Mouse (Mus musculus) liver, embryonic 14.5 days (tissue): ENCODE results near the gene Spon1.

Source experiments
- CTCF ChIP-seq: IDR thresholded peaks from 2 replicates; pipeline ENCODE4 v1.5.1; 2016; ENCODE audit warnings: antibody characterized with exemption, low read depth, control low read depth
- EP300 ChIP-seq: IDR thresholded peaks from 2 replicates; pipeline ENCODE4 v1.6.1; 2016; ENCODE audit warnings: antibody characterized with exemption, low read depth

- no peak for TF ChIP-seq CTCF
- TF ChIP-seq EP300, result no peak
Observed at GRCm38 (mm10) chr7:113855396-113855795, 89.6 kb downstream of the Spon1 start.
